Mouse (Mus musculus) midbrain, embryonic 15.5 days (tissue): ENCODE measurements around the gene Wdr24. TPM values are rescaled to one million over a fixed set of nuclear protein-coding genes. Genes with fewer than 3 reads are reported as not detected.

ENCODE experiments used
- ATAC-seq: fragments of 200-750 bp; cut with Nextera tagmentation; replicated peaks from 2 replicates; pipeline ENCODE4 v1.8.0; 2017; ENCODE audit warnings: moderate TSS enrichment
- H3K27ac ChIP-seq: fragments of 300-500 bp; sonication (generic); 2 replicates; pipeline ENCODE4 v1.5.1; 2015; ENCODE audit warnings: mild to moderate bottlenecking, inconsistent platforms
- H3K27me3 ChIP-seq: fragments of 300-500 bp; sonication (generic); replicated peaks from 2 replicates; pipeline ENCODE4 v1.6.1; 2015; ENCODE audit warnings: inconsistent platforms
- H3K36me3 ChIP-seq: fragments of 300-500 bp; sonication (generic); replicated peaks from 2 replicates; pipeline ENCODE4 v1.6.1; 2015; ENCODE audit warnings: inconsistent platforms
- H3K4me1 ChIP-seq: fragments of 300-500 bp; sonication (generic); 2 replicates; pipeline ENCODE4 v1.6.1; 2015; ENCODE audit warnings: inconsistent platforms
- H3K4me2 ChIP-seq: fragments of 300-500 bp; sonication (generic); 2 replicates; pipeline ENCODE4 v1.6.1; 2015; ENCODE audit warnings: inconsistent platforms, mild to moderate bottlenecking, moderate library complexity
- H3K4me3 ChIP-seq: fragments of 300-500 bp; sonication (generic); 2 replicates; pipeline ENCODE4 v1.5.1; 2015; ENCODE audit warnings: mild to moderate bottlenecking, inconsistent platforms
- H3K9ac ChIP-seq: fragments of 300-500 bp; sonication (generic); 2 replicates; pipeline ENCODE4 v1.6.1; 2015; ENCODE audit warnings: mild to moderate bottlenecking, inconsistent platforms
- H3K9me3 ChIP-seq: fragments of 300-500 bp; sonication (generic); 2 replicates; pipeline ENCODE4 v1.6.1; 2016; ENCODE audit warnings: inconsistent platforms
- WGBS: fragments of 180-500 bp; shearing (Covaris S2); methylation state at CpG from one replicate; pipeline ENCODE4 v1.1.7; 2015; ENCODE audit warnings: mixed read lengths; 5-methylcytosine and 5-hydroxymethylcytosine counted together
- polyA plus RNA-seq: library from polyadenylated mRNA; unstranded; fragments of >200 nt; fragmentation: Nextera tagmentation; extraction: Ambion mirVana; gene quantifications from 2 replicates; pipeline ENCODE4 v1.2.1, GENCODE M21; 2015

Wdr24 gene
- polyA plus RNA-seq, 1 experiment from 2014 or later = 35.2 TPM

DNA sequence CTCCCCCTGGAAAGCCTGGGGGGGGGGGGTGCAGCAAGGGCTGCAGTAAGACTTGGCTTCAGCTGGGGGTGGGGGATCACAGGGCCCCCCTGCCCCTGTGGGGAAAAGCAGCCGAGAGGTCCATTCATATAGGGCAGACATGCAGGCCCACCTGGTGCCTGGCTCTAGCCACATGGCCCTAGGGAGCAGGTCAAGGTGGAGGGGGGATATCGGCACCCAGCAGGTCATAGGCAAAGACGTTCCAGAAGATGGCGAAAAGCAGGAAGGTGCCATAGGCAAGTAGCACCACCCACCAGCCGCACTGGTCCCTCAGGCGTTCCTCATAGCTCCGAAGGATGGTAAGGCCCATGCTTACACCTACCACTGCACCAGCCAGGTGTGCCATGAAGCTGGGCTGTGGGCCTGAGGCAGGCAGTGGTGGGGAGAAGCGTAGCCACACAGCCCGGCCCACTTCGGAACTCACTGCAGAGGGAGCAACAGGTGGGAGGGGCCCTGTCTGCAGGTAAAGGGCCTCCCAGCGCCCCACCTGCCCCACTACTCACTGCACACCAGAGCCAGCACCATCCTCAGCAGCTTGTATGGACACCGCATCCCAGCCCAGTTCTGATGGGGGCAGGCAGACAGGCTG lies 11.3 kb downstream of the Wdr24 start:
- H3K36me3 ChIP-seq = 0 out of 2 replicates have a peak, but pooled peaks cover 24% of the 10 kb centered on the region
- H3K9ac ChIP-seq = peak overlapping the region; percentile 77; the same call in 1 of the 2 replicates
- no peak for ATAC-seq
- H3K4me3 ChIP-seq = peak overlapping the region; percentile 80
- 89% methylated on average over 12 of the region's 12 CpGs for WGBS
- peak overlapping the region; percentile 95 for H3K4me2 ChIP-seq
- peaks cover 75% of the 10 kb centered on the region for H3K4me1 ChIP-seq
- 0 out of 2 replicates have a peak overlapping the region, but pooled peaks have one; percentile 96 for H3K27ac ChIP-seq
- H3K27me3 ChIP-seq = no peaks in the 10 kb centered on the region
- H3K9me3 ChIP-seq = no peaks in the 10 kb centered on the region

DNA sequence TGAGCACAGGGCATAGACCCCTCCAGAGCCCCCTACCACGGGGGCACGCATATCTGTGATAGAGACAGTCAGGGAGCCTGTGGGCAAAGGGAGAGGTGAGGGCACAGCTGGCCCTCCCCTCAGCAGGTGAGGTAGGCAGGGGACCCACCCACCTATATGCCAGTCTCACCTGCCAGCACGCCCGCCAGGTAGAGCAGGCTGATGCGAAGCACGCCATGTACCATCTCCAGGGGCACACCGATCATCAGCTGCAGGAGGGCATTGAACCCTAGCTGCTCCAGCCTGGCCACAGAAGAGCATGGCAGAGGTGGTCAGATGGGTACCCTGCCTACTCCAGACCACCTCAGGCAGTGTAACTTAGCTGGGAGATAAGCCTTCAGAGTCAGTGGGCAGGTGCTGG lies 11.9 kb downstream of the Wdr24 start:
- Histone ChIP-seq H3K4me2 (peak overlapping the region; percentile 95; the same call in 1 of the 2 replicates), H3K36me3 (peaks cover 22% of the 10 kb centered on the region; the same call in 1 of the 2 replicates), H3K9me3 (no peaks in the 10 kb centered on the region), H3K27me3 (no peaks in the 10 kb centered on the region), H3K4me1 (peaks cover 69% of the 10 kb centered on the region), H3K4me3 (no peak overlapping the region), H3K27ac (no peak overlapping the region), H3K9ac (0 out of 2 replicates have a peak overlapping the region, but pooled peaks have one; percentile 70)
- 93% methylated on average over 7 of the region's 7 CpGs for WGBS
- ATAC-seq = no peak

DNA sequence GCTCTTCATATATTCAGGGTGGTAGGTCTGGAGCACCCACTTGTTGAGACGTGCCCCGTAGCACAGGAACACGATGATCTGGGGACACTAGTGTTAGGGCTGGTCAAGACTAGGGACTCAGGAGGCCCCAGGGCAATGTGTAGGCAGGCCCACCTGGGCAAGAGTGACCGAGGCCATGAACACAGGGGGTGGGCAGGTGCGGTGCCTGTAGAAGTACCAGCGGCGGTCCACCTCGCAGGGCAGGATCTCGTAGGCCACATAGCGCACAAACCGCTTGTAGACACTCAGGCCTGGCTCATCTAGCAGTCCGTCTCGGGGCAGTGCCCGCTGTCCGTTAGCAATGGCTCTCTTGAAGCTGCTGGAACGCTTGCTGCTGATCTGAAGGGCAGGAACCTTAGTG lies 12.4 kb downstream of the Wdr24 start:
- Histone ChIP-seq H3K27ac (no peak overlapping the region), H3K27me3 (no peaks in the 10 kb centered on the region), H3K9me3 (no peaks in the 10 kb centered on the region), H3K4me1 (peaks cover 64% of the 10 kb centered on the region), H3K36me3 (peaks cover 22% of the 10 kb centered on the region), H3K9ac (peak overlapping the region; percentile 70; the same call in 1 of the 2 replicates), H3K4me3 (peak overlapping the region; percentile 48), H3K4me2 (peak overlapping the region; percentile 80)
- no peak for ATAC-seq
- WGBS = 94% methylated on average over 16 of the region's 16 CpGs

DNA sequence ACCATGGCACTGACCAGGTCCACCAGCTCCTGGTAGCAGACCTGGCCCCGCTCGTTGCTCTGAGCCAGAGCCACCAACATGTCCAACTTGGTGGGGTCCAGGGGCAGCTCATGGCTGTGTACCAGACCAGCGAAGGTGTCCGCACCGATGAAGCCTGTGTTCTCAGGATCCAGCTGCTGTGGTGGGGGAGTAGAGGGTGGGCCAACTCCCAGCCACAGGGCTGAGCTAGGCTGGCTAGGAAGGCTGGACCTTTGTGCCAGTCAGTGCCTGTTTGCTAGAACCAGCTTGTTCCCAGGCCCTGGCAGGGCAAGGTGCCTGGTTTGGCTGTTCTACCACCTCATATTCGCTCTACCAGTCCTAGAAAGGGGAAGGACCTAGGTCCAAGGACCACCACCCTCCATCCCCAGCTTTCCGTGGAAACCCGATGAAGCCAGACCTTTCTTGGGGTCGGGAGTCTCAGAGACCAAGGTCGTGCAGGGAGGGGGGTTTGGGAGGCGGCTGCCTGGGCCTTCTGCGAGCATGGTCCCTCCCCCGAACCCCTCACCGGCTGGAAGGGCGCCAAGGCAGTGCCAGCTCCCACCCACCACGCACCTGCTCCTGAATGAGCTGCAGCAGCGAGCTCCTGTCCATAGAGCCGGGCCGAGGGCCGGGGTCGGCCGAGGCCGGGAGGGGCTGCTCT lies 13.1 kb downstream of the Wdr24 start:
- WGBS = 20% methylated on average over 23 of the region's 23 CpGs
- peak overlapping the region; percentile 48 for H3K4me3 ChIP-seq
- peaks cover 22% of the 10 kb centered on the region for H3K36me3 ChIP-seq
- H3K4me1 ChIP-seq = peaks cover 56% of the 10 kb centered on the region
- peak overlapping the region; percentile 82 for H3K27ac ChIP-seq
- peak overlapping the region; percentile 70 for H3K9ac ChIP-seq
- H3K4me2 ChIP-seq = peak overlapping the region; percentile 80
- no peak for ATAC-seq
- H3K9me3 ChIP-seq = no peaks in the 10 kb centered on the region
- no peaks in the 10 kb centered on the region for H3K27me3 ChIP-seq

DNA sequence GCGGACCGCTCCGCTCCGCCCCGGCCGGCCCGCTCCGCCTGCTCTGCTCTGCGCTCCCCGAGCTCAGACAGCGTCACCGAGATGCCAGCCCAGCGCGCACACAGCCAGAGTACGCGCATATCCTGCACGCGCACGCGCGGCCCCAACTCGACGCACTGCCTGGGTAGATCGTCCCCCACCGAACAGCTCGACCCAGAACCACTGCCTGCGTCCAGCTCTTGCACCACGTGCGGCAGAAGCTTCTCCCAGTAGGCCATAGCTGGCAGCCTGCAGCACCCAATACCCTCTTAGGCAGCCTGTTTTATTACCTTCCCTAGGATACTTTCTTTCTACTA lies 13.6 kb downstream of the Wdr24 start, which contains the start of gene Rhbdl1:
Rhbdl1 (minus strand) TSS at position 220 of the 335 bp plus-strand sequence.
- Histone ChIP-seq H3K4me2 (peak within 1 kb of the TSS; percentile 80), H3K27me3 (no peaks in the 10 kb centered on the region), H3K4me3 (peak within 1 kb of the TSS; percentile 48), H3K9ac (peak within 1 kb of the TSS; percentile 70), H3K27ac (peak within 1 kb of the TSS; percentile 82), H3K4me1 (peaks cover 51% of the 10 kb centered on the region), H3K9me3 (no peaks in the 10 kb centered on the region), H3K36me3 (peaks cover 27% of the 10 kb centered on the region)
- ATAC-seq = peak; percentile 32
- WGBS = under 1% methylated on average over 29 of the region's 29 CpGs

DNA sequence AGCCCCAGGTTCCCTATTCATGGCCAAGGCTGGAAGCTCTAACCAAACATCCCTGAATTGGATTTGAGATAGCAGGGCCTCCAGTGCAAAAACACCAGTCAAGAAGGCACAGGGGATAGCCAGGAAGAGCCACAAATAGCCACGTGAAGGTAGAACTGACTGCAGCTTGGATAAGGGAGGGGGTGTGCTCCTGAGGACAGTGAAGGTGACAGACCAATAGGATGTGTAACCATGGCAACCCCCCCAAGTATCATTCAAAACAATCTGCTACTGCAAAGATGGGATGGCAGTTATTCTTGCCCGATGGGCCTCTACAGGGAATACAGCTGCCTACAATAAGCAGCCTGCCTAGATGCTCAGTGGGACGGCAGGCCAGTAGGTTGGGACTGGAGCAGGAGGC lies 14.1 kb downstream of the Wdr24 start:
- no peaks in the 10 kb centered on the region for H3K9me3 ChIP-seq
- H3K4me3 ChIP-seq = no peak overlapping the region; the same call in 1 of the 2 replicates
- WGBS = 12% methylated on average over 3 of the region's 3 CpGs
- H3K27me3 ChIP-seq = no peaks in the 10 kb centered on the region
- peak overlapping the region; percentile 80 for H3K4me2 ChIP-seq
- no peak for ATAC-seq
- peaks cover 49% of the 10 kb centered on the region for H3K4me1 ChIP-seq
- peak overlapping the region; percentile 70 for H3K9ac ChIP-seq
- peak overlapping the region; percentile 82 for H3K27ac ChIP-seq
- H3K36me3 ChIP-seq = peaks cover 29% of the 10 kb centered on the region

DNA sequence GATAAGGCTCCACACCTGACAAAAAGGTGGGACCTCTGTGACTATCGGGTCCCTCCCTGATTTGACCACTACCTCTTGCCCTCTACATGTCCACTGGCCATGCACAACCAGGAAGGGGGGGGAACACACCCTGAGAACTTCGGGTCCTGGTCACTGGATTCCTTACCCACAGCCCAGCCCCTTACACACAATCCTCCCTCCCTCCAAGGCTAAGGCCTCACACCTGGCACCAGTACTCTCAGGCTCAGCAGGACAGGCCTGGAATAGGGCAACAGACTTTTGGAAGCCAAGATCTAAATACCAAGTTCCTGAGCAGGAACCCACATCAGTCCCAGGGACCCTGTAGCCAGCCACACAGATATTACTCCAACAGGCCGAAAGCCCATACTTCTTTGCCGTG lies 15.5 kb downstream of the Wdr24 start:
- Histone ChIP-seq H3K4me2 (no peak overlapping the region), H3K9ac (no peak overlapping the region), H3K27me3 (no peaks in the 10 kb centered on the region), H3K36me3 (peaks cover 29% of the 10 kb centered on the region), H3K9me3 (no peaks in the 10 kb centered on the region), H3K27ac (no peak overlapping the region), H3K4me1 (peaks cover 55% of the 10 kb centered on the region), H3K4me3 (no peak overlapping the region)
- WGBS = 93% methylated on average over 4 of the region's 4 CpGs
- no peak for ATAC-seq

DNA sequence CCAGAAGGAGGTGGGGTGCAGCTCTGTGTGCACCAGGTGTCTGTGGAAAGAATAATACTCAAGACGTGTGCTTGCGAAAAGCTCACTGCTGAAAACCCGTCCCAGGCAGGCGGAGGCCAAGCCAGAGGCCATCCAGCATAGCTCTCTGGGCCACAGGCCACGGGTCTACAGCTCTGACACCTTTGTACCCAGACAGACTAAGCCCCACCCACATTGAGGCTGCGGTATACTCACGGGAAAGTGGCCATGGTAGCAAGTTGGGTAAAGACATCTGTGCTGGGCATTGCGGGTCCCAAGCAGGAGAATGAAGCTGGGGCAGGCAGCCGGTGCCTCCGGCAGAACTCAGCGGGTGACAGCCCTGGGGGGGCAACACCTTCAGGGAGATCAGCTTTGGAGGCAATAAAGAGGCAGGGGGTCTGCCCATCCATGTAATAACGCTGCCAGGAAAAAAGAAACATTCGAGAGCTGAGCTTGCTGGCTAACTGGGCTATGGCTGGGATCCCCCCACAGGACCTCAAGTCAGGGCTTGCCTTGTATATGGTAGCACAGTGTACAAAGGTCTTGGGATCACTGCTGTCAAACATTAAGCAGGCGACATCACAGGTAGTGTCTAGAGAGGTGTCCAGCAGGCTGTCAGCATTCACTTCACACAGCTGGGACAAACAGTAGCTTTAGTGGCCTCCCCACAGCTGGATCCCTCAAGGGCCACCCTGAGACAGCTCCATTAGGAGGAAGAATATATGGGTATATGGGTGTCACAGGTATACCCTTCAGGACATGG lies 16.2 kb downstream of the Wdr24 start:
- 88% methylated on average over 14 of the region's 14 CpGs for WGBS
- H3K36me3 ChIP-seq = peaks cover 29% of the 10 kb centered on the region
- H3K27me3 ChIP-seq = no peaks in the 10 kb centered on the region
- no peak overlapping the region for H3K9ac ChIP-seq
- H3K27ac ChIP-seq = no peak overlapping the region
- no peaks in the 10 kb centered on the region for H3K9me3 ChIP-seq
- H3K4me1 ChIP-seq = peaks cover 50% of the 10 kb centered on the region
- no peak overlapping the region for H3K4me2 ChIP-seq
- no peak overlapping the region for H3K4me3 ChIP-seq
- ATAC-seq = no peak

- Histone ChIP-seq H3K9ac (no peak overlapping the region), H3K36me3 (peaks cover 29% of the 10 kb centered on the region), H3K4me3 (no peak overlapping the region), H3K4me2 (no peak overlapping the region), H3K27me3 (no peaks in the 10 kb centered on the region), H3K27ac (no peak overlapping the region), H3K9me3 (no peaks in the 10 kb centered on the region), H3K4me1 (peaks cover 46% of the 10 kb centered on the region)
- ATAC-seq = no peak
- WGBS = 96% methylated on average over 6 of the region's 6 CpGs
These were observed 17.1 kb downstream of the Wdr24 start for GRCm38 (mm10) chr17:25840519-25840918.

DNA sequence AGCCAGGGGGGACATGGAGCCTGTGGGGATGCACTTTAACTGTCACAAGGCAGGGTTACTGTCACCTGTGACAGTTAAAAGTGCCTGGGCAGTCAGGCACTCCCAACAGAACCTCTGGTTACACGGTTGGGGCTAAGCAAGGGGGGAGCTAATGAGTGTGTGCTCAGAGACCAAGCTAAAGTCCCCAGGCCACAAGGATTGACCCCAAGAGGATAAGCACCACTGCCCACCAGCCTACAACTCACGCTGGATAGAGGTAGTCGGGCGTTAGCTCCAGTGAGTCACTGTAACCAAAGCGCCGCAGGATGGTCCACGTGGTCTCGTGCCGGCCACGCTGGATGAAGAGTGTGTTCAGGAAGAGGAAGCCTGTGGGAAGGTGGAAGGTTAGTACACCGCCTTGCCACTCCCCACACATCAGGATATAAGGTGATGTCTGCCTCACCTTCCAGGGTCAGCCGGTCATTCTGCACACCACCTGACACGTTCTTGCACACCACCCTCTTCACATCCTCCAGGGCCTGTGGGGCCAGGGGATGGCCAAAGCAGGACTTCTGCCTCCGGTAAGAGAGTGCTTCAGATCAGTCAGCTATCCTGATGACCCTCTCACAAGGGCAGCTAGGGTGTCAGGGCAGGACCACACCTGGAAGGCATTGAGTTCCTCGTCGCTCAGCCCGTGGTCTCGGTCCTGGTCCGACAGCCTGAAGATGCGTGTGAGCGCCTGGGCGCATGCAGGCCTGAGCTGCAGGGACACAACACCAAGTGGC lies 17.9 kb downstream of the Wdr24 start, which contains the start of gene Gm20683:
Gm20683 (minus strand) TSS at position 647 of the 764 bp plus-strand sequence.
- H3K4me3 ChIP-seq = no peak within 1 kb of the TSS
- WGBS = 96% methylated on average over 22 of the region's 22 CpGs
- no peaks in the 10 kb centered on the region for H3K9me3 ChIP-seq
- H3K9ac ChIP-seq = no peak within 1 kb of the TSS
- H3K4me1 ChIP-seq = peaks cover 38% of the 10 kb centered on the region
- H3K27ac ChIP-seq = no peak within 1 kb of the TSS
- H3K4me2 ChIP-seq = no peak within 1 kb of the TSS
- ATAC-seq = no peak
- H3K27me3 ChIP-seq = no peaks in the 10 kb centered on the region
- H3K36me3 ChIP-seq = peaks cover 29% of the 10 kb centered on the region

DNA sequence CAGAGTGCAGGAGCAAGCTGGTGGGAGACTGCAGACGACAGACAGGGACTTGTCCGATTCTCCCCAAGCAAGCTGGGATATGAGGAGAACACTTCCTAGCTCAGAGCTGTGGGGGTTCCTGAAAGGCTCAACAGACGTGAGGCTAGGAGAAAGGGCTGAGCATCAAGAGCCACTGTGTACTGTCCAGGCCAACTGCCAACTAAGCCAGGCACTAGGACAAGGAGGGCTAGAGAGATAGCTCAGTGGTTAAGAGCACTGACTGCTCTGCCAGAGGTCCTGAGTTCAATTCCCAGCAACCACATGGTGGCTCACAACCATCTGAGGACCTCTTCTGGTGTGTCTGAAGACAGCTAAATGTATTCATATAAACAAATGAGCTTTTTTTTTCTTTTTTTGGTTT lies 19.1 kb downstream of the Wdr24 start:
- H3K4me2 ChIP-seq = no peak overlapping the region
- no peaks in the 10 kb centered on the region for H3K9me3 ChIP-seq
- WGBS = 78% methylated on average over 3 of the region's 3 CpGs
- H3K4me3 ChIP-seq = no peak overlapping the region
- H3K4me1 ChIP-seq = peaks cover 26% of the 10 kb centered on the region
- H3K36me3 ChIP-seq = peaks cover 29% of the 10 kb centered on the region
- ATAC-seq = no peak
- no peak overlapping the region for H3K27ac ChIP-seq
- no peak overlapping the region for H3K9ac ChIP-seq
- H3K27me3 ChIP-seq = no peaks in the 10 kb centered on the region
